Mouse (Mus musculus): ENCODE measurements around the gene Akap6. TPM values are rescaled to one million over a fixed set of nuclear protein-coding genes. Genes with fewer than 3 reads are reported as not detected.

The Akap6 gene
- polyA plus RNA-seq, 1 experiment from 2014 or later, result 7.9 TPM

DNA sequence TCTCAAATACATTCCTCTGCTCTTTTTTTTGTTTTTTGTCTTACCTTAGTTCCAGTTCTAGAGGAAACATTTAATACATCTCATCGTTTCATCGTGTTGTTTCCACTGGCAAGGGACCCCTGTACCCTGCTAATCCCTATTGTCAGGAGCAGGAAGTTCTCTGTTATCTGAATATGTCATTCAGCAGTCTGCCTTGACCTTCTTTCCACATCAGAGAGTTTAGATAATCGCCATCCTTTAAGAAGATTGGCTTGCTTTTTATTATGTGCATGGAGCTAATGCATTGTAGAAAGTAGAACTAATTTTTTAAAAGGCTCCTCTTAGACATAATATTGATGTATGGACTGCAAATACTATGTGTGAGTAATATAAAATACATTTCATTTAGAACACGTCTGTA, 58.7 kb downstream of the Akap6 start:
- WGBS, result 22% methylated on average over 4 of the region's 4 CpGs
- H3K27me3 ChIP-seq (replicated peaks; ENCODE audit: control insufficient read depth, insufficient read depth, low read length), result no peaks in the 10 kb centered on the region

DNA sequence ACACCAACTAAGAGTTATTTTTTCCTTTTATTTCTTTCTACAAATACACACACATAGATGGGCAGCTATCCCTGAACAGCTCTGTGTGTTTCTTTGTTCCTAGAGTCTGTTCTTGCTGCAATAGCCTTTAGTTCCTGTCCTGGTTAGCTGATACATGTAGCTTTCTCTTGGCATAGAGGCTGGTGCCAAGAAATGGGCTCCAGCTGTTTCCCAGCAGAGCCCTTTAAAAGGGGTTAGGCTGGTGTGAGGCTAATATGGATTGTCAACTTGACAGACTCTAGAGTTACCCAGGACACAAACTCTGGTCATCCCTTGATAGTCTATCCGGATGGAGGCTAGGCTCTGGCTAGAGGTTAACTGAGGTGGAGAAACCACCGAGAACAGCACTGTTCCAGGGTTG, 64.9 kb downstream of the Akap6 start:
- H3K4me1 ChIP-seq (ENCODE audit: control insufficient read depth, insufficient read depth, low read length), result no peaks in the 10 kb centered on the region
- H3K36me3 ChIP-seq (ENCODE audit: control insufficient read depth, insufficient read depth, low read length), result no peaks in the 10 kb centered on the region
- no peak overlapping the region for H3K27ac ChIP-seq (replicated peaks; ENCODE audit: low read depth, low read length)
- ATAC-seq (ENCODE audit: low read depth) (no peak), DNase-seq (ENCODE audit: low spot score) (no peak)
- H3K27me3 ChIP-seq (replicated peaks; ENCODE audit: control insufficient read depth, insufficient read depth, low read length), result no peaks in the 10 kb centered on the region
- H3K9me3 ChIP-seq (ENCODE audit: control insufficient read depth, low read length), result no peaks in the 10 kb centered on the region
- no peak overlapping the region for H3K4me2 ChIP-seq (ENCODE audit: low read depth, low read length)
- WGBS, result 80% methylated on average over 2 of the region's 2 CpGs
- H3K4me3 ChIP-seq (ENCODE audit: low read depth, low read length), result no peak overlapping the region
- no peak overlapping the region for H3K9ac ChIP-seq (ENCODE audit: low read depth, low read length)

More for the DNA sequence above, 58.7 kb downstream of the Akap6 start:
- ATAC-seq (ENCODE audit: low read depth) (no peak), DNase-seq (ENCODE audit: low spot score) (no peak)
- H3K4me2 ChIP-seq (ENCODE audit: low read depth, low read length), result no peak overlapping the region
- no peak overlapping the region for H3K27ac ChIP-seq (replicated peaks; ENCODE audit: low read depth, low read length)
- H3K4me1 ChIP-seq (ENCODE audit: control insufficient read depth, insufficient read depth, low read length), result no peaks in the 10 kb centered on the region
- no peak overlapping the region for H3K4me3 ChIP-seq (ENCODE audit: low read depth, low read length)
- no peaks in the 10 kb centered on the region for H3K36me3 ChIP-seq (ENCODE audit: control insufficient read depth, insufficient read depth, low read length)
- H3K9me3 ChIP-seq (ENCODE audit: control insufficient read depth, low read length), result no peaks in the 10 kb centered on the region
- no peak overlapping the region for H3K9ac ChIP-seq (ENCODE audit: low read depth, low read length)

DNA sequence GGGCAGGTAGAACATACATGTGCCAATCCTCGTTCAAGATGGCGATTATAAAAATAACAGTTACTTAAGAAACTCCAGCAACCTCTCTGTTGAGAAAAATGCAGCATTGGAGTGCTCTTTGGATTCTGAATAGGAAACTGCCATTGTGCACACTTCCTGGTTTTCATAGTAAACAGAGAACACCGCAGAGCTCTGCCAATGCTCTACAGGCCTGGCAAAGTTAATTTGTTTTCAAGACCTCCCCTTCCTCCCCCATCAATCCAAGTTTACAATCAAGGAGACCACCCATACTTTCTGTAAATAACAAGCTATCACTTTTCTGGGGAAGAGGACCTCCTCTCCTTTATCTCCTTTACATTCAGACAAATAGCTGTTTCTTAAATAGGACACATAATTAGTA, 65.6 kb downstream of the Akap6 start:
- no peaks in the 10 kb centered on the region for H3K27me3 ChIP-seq (replicated peaks; ENCODE audit: control insufficient read depth, insufficient read depth, low read length)
- DNase-seq (ENCODE audit: low spot score), result peak; percentile 31
- no peaks in the 10 kb centered on the region for H3K36me3 ChIP-seq (ENCODE audit: control insufficient read depth, insufficient read depth, low read length)
- no peaks in the 10 kb centered on the region for H3K4me1 ChIP-seq (ENCODE audit: control insufficient read depth, insufficient read depth, low read length)
- ATAC-seq (ENCODE audit: low read depth), result no peak
- no peak overlapping the region for H3K4me2 ChIP-seq (ENCODE audit: low read depth, low read length)
- no peak overlapping the region for H3K9ac ChIP-seq (ENCODE audit: low read depth, low read length)
- H3K4me3 ChIP-seq (ENCODE audit: low read depth, low read length), result no peak overlapping the region
- H3K9me3 ChIP-seq (ENCODE audit: control insufficient read depth, low read length), result no peaks in the 10 kb centered on the region
- 68% methylated on average over 3 of the region's 3 CpGs for WGBS
- no peak overlapping the region for H3K27ac ChIP-seq (replicated peaks; ENCODE audit: low read depth, low read length)

DNA sequence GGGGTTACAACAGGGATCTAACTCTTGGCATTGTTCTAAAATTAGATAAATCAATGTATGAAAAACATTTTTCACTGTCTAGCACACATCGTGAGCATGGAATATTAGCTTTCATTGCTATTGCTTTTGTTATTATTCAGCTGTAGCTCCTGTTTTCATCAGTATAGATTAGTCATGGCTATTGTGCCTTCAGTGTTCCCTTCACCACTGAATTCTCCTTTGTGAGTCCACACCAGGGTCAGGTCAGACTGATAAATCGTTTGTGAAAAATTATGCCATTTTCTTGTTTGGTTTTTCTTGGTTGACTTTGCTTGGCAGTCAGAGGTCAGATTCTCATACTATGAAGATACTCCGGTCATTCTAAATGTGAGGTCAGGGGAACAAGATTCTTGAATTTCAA, 70.4 kb downstream of the Akap6 start:
- DNase-seq (ENCODE audit: low spot score) (no peak), ATAC-seq (ENCODE audit: low read depth) (no peak)
- no peaks in the 10 kb centered on the region for H3K27me3 ChIP-seq (replicated peaks; ENCODE audit: control insufficient read depth, insufficient read depth, low read length)
- no peak overlapping the region for H3K9ac ChIP-seq (ENCODE audit: low read depth, low read length)
- no peaks in the 10 kb centered on the region for H3K9me3 ChIP-seq (ENCODE audit: control insufficient read depth, low read length)
- H3K4me1 ChIP-seq (ENCODE audit: control insufficient read depth, insufficient read depth, low read length), result peaks cover 19% of the 10 kb centered on the region
- H3K27ac ChIP-seq (replicated peaks; ENCODE audit: low read depth, low read length), result no peak overlapping the region
- 52% methylated on average over 3 of the region's 3 CpGs for WGBS
- no peak overlapping the region for H3K4me3 ChIP-seq (ENCODE audit: low read depth, low read length)
- H3K4me2 ChIP-seq (ENCODE audit: low read depth, low read length), result no peak overlapping the region
- H3K36me3 ChIP-seq (ENCODE audit: control insufficient read depth, insufficient read depth, low read length), result no peaks in the 10 kb centered on the region

DNA sequence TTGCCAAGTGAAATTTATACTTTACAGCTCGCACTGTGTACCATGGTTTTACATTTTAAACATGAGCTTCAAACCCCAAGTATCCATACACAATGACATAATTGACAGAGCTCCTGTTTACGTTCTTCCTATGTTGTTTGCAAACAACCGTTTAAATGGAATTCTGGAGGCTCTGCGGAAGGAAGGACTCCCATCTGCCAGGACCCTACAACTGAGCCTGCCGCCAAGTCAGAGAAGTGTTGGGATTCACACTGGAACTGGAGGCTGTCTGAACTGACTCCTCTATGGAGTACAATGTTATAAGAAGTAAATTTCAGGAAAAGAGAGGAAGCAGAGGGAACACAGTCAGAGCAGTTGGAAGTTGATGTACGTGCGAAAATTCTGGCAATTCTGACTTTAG, 72.7 kb downstream of the Akap6 start:
- ATAC-seq (ENCODE audit: low read depth) (no peak), DNase-seq (ENCODE audit: low spot score) (no peak)
- no peaks in the 10 kb centered on the region for H3K27me3 ChIP-seq (replicated peaks; ENCODE audit: control insufficient read depth, insufficient read depth, low read length)
- peaks cover 19% of the 10 kb centered on the region for H3K4me1 ChIP-seq (ENCODE audit: control insufficient read depth, insufficient read depth, low read length)
- no peak overlapping the region for H3K9ac ChIP-seq (ENCODE audit: low read depth, low read length)
- H3K27ac ChIP-seq (replicated peaks; ENCODE audit: low read depth, low read length), result 0 out of 2 replicates have a peak overlapping the region, but pooled peaks have one; percentile 21
- H3K36me3 ChIP-seq (ENCODE audit: control insufficient read depth, insufficient read depth, low read length), result no peaks in the 10 kb centered on the region
- WGBS, result 70% methylated on average over 7 of the region's 7 CpGs
- no peaks in the 10 kb centered on the region for H3K9me3 ChIP-seq (ENCODE audit: control insufficient read depth, low read length)
- H3K4me2 ChIP-seq (ENCODE audit: low read depth, low read length), result no peak overlapping the region
- no peak overlapping the region for H3K4me3 ChIP-seq (ENCODE audit: low read depth, low read length)

DNA sequence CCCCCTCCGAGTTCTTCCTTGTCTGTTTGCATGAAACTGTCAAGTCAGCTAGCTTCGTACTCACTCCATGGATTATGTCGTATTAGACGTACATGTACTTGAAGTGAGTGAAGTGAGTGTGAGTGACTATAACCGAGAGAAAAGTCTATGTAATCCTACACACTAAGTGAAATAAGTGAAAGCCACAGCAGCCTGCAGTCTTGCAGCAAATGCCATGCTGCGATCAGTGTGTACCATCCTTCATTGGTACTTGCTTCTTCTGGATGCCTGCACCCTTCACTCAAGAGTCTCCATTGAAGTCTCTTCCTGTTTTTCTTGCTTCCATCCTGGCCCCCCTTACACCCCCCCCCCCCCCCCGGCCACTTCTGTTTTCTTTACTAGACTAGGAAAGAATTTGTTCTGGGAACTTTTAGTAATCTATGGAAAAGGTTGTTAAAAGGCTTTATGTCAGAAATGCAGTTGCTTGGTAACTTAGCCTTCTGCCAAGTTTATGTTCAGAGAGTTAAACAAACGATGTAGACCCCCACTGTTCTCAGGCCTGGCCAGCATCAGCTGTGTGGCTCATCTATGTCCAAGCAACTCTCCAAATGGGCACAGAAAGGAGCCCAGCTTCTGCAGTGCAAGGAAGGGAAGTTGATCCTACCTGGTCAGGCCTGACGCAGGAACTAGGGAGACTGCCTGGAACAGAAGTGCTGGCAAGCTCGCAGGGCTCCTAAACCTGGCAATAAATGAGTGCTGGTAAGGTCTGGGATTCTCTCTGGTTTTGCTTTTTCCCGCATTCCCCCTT, 73.5 kb downstream of the Akap6 start:
- Histone ChIP-seq H3K9ac (ENCODE audit: low read depth, low read length) (no peak overlapping the region), H3K4me1 (ENCODE audit: control insufficient read depth, insufficient read depth, low read length) (peaks cover 19% of the 10 kb centered on the region), H3K36me3 (ENCODE audit: control insufficient read depth, insufficient read depth, low read length) (no peaks in the 10 kb centered on the region), H3K4me2 (ENCODE audit: low read depth, low read length) (no peak overlapping the region), H3K27ac (replicated peaks; ENCODE audit: low read depth, low read length) (peak overlapping the region; percentile 67), H3K4me3 (ENCODE audit: low read depth, low read length) (no peak overlapping the region), H3K27me3 (replicated peaks; ENCODE audit: control insufficient read depth, insufficient read depth, low read length) (no peaks in the 10 kb centered on the region), H3K9me3 (ENCODE audit: control insufficient read depth, low read length) (no peaks in the 10 kb centered on the region)
- DNase-seq (ENCODE audit: low spot score) (peak; percentile 68), ATAC-seq (ENCODE audit: low read depth) (0 out of 2 replicates have a peak, but pooled peaks have one; percentile 44)
- 36% methylated on average over 11 of the region's 11 CpGs for WGBS

DNA sequence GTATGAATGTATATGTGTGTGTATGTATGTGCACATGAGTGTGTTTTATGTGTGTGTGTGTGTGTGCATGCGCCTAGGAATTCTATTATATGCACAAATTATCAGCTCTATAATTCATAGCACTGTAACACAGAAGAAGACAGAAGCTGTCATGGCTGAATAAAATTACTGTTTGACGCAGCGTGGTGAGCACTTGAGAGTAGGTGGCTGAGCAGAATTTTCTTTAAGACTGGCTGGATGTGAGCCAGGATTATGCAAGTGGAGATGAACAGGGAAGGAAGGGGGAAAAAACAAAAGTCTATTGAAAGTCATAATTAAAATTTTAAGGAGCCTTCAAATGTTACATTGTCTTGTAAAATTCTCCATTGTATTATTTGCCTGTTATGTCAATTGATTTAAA, 74.7 kb downstream of the Akap6 start:
- DNase-seq (ENCODE audit: low spot score), result peak; percentile 69
- Histone ChIP-seq H3K27ac (replicated peaks; ENCODE audit: low read depth, low read length) (no peak overlapping the region), H3K36me3 (ENCODE audit: control insufficient read depth, insufficient read depth, low read length) (no peaks in the 10 kb centered on the region), H3K4me2 (ENCODE audit: low read depth, low read length) (no peak overlapping the region), H3K9ac (ENCODE audit: low read depth, low read length) (no peak overlapping the region), H3K27me3 (replicated peaks; ENCODE audit: control insufficient read depth, insufficient read depth, low read length) (no peaks in the 10 kb centered on the region), H3K4me3 (ENCODE audit: low read depth, low read length) (no peak overlapping the region), H3K9me3 (ENCODE audit: control insufficient read depth, low read length) (no peaks in the 10 kb centered on the region), H3K4me1 (ENCODE audit: control insufficient read depth, insufficient read depth, low read length) (peaks cover 19% of the 10 kb centered on the region)
- ATAC-seq (ENCODE audit: low read depth), result no peak
- 41% methylated on average over 3 of the region's 3 CpGs for WGBS

DNA sequence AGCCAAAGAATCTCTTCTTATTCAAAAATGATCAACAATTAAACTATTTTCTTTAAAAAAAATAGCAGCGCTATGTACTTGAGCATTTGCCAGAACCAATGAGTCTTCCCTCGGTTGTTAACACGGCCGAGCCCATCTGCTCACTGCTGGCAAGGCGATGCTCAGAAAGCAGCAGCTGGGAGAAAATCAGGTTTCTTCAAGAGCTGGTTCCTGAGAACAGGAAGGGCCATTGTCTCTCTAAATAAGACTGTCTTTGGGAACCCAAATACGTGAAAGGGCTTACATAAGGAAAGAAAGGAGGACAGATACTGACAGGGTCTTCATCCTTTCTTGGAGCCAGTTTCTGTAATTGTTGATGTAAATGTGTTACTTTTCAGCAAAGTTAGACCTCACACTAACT, 75.2 kb downstream of the Akap6 start:
- ATAC-seq (ENCODE audit: low read depth), result peak; percentile 51; the same call in 1 of the 2 replicates
- no peak overlapping the region for H3K9ac ChIP-seq (ENCODE audit: low read depth, low read length)
- no peak overlapping the region for H3K4me2 ChIP-seq (ENCODE audit: low read depth, low read length)
- WGBS, result 22% methylated on average over 6 of the region's 6 CpGs
- peak; percentile 76 for DNase-seq (ENCODE audit: low spot score)
- H3K9me3 ChIP-seq (ENCODE audit: control insufficient read depth, low read length), result no peaks in the 10 kb centered on the region
- H3K4me3 ChIP-seq (ENCODE audit: low read depth, low read length), result no peak overlapping the region
- H3K27ac ChIP-seq (replicated peaks; ENCODE audit: low read depth, low read length), result peak overlapping the region; percentile 35; the same call in 1 of the 2 replicates
- no peaks in the 10 kb centered on the region for H3K36me3 ChIP-seq (ENCODE audit: control insufficient read depth, insufficient read depth, low read length)
- no peaks in the 10 kb centered on the region for H3K27me3 ChIP-seq (replicated peaks; ENCODE audit: control insufficient read depth, insufficient read depth, low read length)
- H3K4me1 ChIP-seq (ENCODE audit: control insufficient read depth, insufficient read depth, low read length), result peaks cover 19% of the 10 kb centered on the region

DNA sequence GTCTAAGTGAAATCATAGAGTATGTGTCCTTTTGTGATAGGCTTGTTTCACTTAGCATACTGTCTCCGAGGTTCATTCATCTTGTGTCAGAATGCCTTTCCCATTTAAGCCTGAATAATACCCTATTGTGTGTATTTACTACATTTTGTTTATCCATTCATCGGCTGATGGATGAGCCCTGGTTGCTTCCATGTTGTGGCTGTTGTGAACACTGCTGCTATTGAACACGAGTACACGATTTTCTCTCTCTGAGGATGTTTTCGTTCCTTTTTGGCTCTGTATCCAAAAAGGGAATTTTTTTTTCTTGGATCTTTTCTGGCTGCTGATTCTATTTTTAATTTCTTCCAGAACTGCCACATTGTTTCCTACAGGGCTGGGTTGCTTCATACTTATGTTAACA, 81.0 kb downstream of the Akap6 start:
- ATAC-seq (ENCODE audit: low read depth), result no peak

More for the DNA sequence above, 81.0 kb downstream of the Akap6 start:
- Histone ChIP-seq H3K4me1 (ENCODE audit: control insufficient read depth, insufficient read depth, low read length) (peaks cover 3% of the 10 kb centered on the region; the same call in 1 of the 2 replicates), H3K9ac (ENCODE audit: low read depth, low read length) (no peak overlapping the region), H3K4me2 (ENCODE audit: low read depth, low read length) (no peak overlapping the region), H3K4me3 (ENCODE audit: low read depth, low read length) (no peak overlapping the region), H3K9me3 (ENCODE audit: control insufficient read depth, low read length) (no peaks in the 10 kb centered on the region), H3K27me3 (replicated peaks; ENCODE audit: control insufficient read depth, insufficient read depth, low read length) (no peaks in the 10 kb centered on the region), H3K36me3 (ENCODE audit: control insufficient read depth, insufficient read depth, low read length) (no peaks in the 10 kb centered on the region), H3K27ac (replicated peaks; ENCODE audit: low read depth, low read length) (no peak overlapping the region; the same call in 1 of the 2 replicates)
- peak; percentile 32 for DNase-seq (ENCODE audit: low spot score)
- WGBS, result 38% methylated on average over 5 of the region's 5 CpGs

Data from embryonic facial prominence, embryonic 14.5 days (tissue).